Mouse (Mus musculus) embryonic fibroblast, embryonic 13.5 days (primary cell): ENCODE data around the gene Gm20721.

Source experiments
- CTCF ChIP-seq: IDR thresholded peaks from 2 replicates; pipeline ENCODE4 v1.5.1; 2011; ENCODE audit warnings: mild to moderate bottlenecking, control low read depth, low read length, moderate library complexity, borderline replicate concordance; ENCODE audit not compliant: insufficient read depth
- POLR2A ChIP-seq: IDR thresholded peaks from 2 replicates; pipeline ENCODE4 v1.6.1; 2011; ENCODE audit warnings: low read depth, mild to moderate bottlenecking, control low read depth, low read length, moderate library complexity

GRCm38 (mm10) chr2:174330616-174331191, 15.8 kb downstream of the Gm20721 start:
- TF ChIP-seq CTCF: no peak
- TF ChIP-seq POLR2A: peak; percentile 55; the same call in 1 of the 2 replicates
